In the genomic region with DNA sequence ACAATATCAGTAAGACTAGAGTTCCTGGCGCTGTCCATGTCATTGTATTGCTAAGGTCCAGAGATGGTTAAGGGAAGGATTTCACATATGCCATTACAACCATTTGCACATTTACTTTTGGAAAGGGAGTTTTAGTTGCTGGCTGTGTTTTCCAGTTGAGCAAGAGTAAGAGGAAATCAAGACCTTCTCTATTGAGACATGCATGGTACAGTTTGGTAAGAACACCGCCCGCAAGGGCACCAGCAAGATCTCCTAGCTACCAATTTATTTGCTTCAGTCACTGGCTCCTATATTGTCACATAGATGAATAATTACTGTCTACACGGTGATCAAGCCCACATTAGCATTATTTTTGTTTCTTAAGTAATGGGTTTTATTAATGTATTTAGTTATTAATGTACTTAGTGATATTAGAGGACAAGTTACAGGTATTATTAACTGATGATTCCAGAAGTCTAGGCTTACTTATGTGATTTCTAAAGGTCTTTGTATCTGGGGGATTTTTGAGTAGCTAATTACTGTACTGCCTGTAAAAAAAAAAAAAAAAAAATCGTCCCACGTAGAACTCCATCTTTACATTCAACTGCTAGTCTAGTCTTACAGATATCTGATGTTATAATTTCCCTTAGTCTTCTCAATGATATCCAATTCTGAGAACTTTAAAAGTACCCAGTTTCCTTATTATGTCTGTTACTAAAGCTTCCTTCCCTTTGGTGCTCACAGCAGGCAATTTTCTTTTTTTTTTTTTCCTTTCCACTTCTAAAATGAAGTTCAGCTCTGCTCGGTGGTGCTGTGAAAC, we compare ENCODE assay signal across 8 mouse cellular contexts. TPM values are rescaled to one million over a fixed set of nuclear protein-coding genes. Genes with fewer than 3 reads are reported as not detected.
DNase-seq lines count a peak whose midpoint lies in the region; ATAC-seq and TF ChIP-seq lines count a peak whose summit lies in the region.

No protein-coding gene starts in this region.

- peak overlapping the region; percentile 94 for H3K4me3 ChIP-seq in ES-Bruce4 (ENCODE audit: low read depth, low read length)
- H3K4me3 ChIP-seq in lung, embryonic 16.5 days (ENCODE audit: low read length), result peak overlapping the region; percentile 83

- H3K9me3 ChIP-seq in ES-Bruce4 (replicated peaks; ENCODE audit: control insufficient read depth, insufficient read depth, low read length, poor library complexity, severe bottlenecking), result peaks cover 9% of the 10 kb centered on the region
- H3K9me3 ChIP-seq in lung, embryonic 16.5 days (ENCODE audit: control insufficient read depth, low read length), result no peaks in the 10 kb centered on the region

- no peak for TF ChIP-seq EP300 in ES-Bruce4 (IDR thresholded peaks at IDR 0.05; ENCODE audit: insufficient read depth, low read depth, low read length)

- no peak overlapping the region for H3K27ac ChIP-seq in ES-Bruce4 (ENCODE audit: insufficient read depth, low read length)
- peak overlapping the region; percentile 86; the same call in 1 of the 2 replicates for H3K27ac ChIP-seq in lung, embryonic 16.5 days (ENCODE audit: low read length)

- peak overlapping the region; percentile 94 for H3K9ac ChIP-seq in ES-Bruce4 (ENCODE audit: low read depth, poor library complexity, severe bottlenecking)
- peak overlapping the region; percentile 81 for H3K9ac ChIP-seq in lung, embryonic 16.5 days (ENCODE audit: low read length)

- WGBS in lung, embryonic 16.5 days, result 41% methylated on average over 7 of the region's 7 CpGs

- H3K27me3 ChIP-seq in ES-Bruce4 (ENCODE audit: control insufficient read depth, insufficient read depth, low read length, poor library complexity, severe bottlenecking), result no peaks in the 10 kb centered on the region
- H3K27me3 ChIP-seq in lung, embryonic 16.5 days (ENCODE audit: control insufficient read depth, insufficient read depth, low read depth, low read length), result no peaks in the 10 kb centered on the region; the same call in 1 of the 2 replicates

- H3K36me3 ChIP-seq in ES-Bruce4 (ENCODE audit: control insufficient read depth, insufficient read depth, low read length, poor library complexity, severe bottlenecking), result no peaks in the 10 kb centered on the region
- no peaks in the 10 kb centered on the region for H3K36me3 ChIP-seq in lung, embryonic 16.5 days (ENCODE audit: control insufficient read depth, insufficient read depth, low read length)

- H3K4me2 ChIP-seq in lung, embryonic 16.5 days (ENCODE audit: low read depth, low read length), result peak overlapping the region; percentile 87

- ATAC-seq in lung, embryonic 16.5 days (ENCODE audit: low read depth), result no peak

- peak; percentile 11 for DNase-seq in cerebellum, adult 9-10 months
- DNase-seq in cerebellum, adult 11 months, result no peak
- DNase-seq in forelimb bud, embryonic 11.5 days (ENCODE audit: low read depth, low spot score), result peak; percentile 28
- DNase-seq in urinary bladder, postnatal 4 days (ENCODE audit: low spot score in 2 of 2), result no peak
- DNase-seq in retina, embryonic 14.5 days (ENCODE audit: low spot score), result no peak
- no peak for DNase-seq in thymus, adult 18-20 months

- peaks cover 2% of the 10 kb centered on the region for H3K4me1 ChIP-seq in ES-Bruce4 (ENCODE audit: control insufficient read depth, insufficient read depth, low read length)
- H3K4me1 ChIP-seq in lung, embryonic 16.5 days (replicated peaks; ENCODE audit: control insufficient read depth, insufficient read depth, low read length), result 0 out of 2 replicates have a peak, but pooled peaks cover 4% of the 10 kb centered on the region

- TF ChIP-seq POLR2A in ES-Bruce4 (IDR thresholded peaks at IDR 0.05; ENCODE audit: insufficient read depth, low read length), result no peak

- TF ChIP-seq CTCF in ES-Bruce4 (IDR thresholded peaks at IDR 0.05; ENCODE audit: low read depth, low read length), result no peak

RNA-seq across cellular contexts. Expression of a gene that starts 0.9 kb away (rescaled TPM):
- polyA plus RNA-seq in ES-Bruce4 (2011; ENCODE audit: insufficient read depth, insufficient read length, low read depth, missing spikeins), result 2.5 and 3.3 TPM in 2 replicates
- 9.0 and 10.7 TPM in 2 replicates for polyA plus RNA-seq in lung, embryonic 16.5 days (2015; fragmentation: Nextera tagmentation; extraction: Ambion mirVana)

RNA-seq across cellular contexts. Expression of a gene that starts 57.9 kb away (rescaled TPM):
- polyA plus RNA-seq in ES-Bruce4 (2011; ENCODE audit: insufficient read depth, insufficient read length, low read depth, missing spikeins), result 61.7 and 63.3 TPM in 2 replicates
- polyA plus RNA-seq in lung, embryonic 16.5 days (2015; fragmentation: Nextera tagmentation; extraction: Ambion mirVana), result 38.3 and 40.8 TPM in 2 replicates

Comparison
In these comparisons a context has a peak if more than half of its experiments do, and no peak if none do; other contexts are left out.
1. DNase-seq: peak in cerebellum, adult 9-10 months (single experiment) and forelimb bud, embryonic 11.5 days (single experiment); none in cerebellum, adult 11 months (single experiment), urinary bladder, postnatal 4 days (0 of 2), retina, embryonic 14.5 days (single experiment) and thymus, adult 18-20 months (0 of 2).